Mouse (Mus musculus) erythroid progenitor cell, adult 5-6 weeks (primary cell): Measurements from ENCODE around the gene Gm3239. TPM values are rescaled to one million over a fixed set of nuclear protein-coding genes. Genes with fewer than 3 reads are reported as not detected.
"Not testable (repeated sequence)": the region's sequence is repeated elsewhere in the genome, so short reads cannot be mapped to it uniquely, and the experiment has no call there.

Experiments
- ATAC-seq: replicated peaks from 2 replicates; pipeline ENCODE4 v1.8.0; 2016; ENCODE audit warnings: moderate number of reproducible peaks, mild to moderate bottlenecking, moderate TSS enrichment, inconsistent platforms; ENCODE audit not compliant: poor library complexity, low FRiP score, severe bottlenecking
- total RNA-seq, 2 experiments: library from RNA; stranded (forward) in 1 of 2; stranded (reverse) in 1 of 2; fragments of 150-400 nt in 1 of 2; fragments of 186-747, 209-891 nt in 1 of 2; gene quantifications; 2 replicates each; pipeline versions ENCODE4 v1.2.3 to v1.2.4; 2015 to 2017; ENCODE audit warnings: low replicate concordance in 2 of 2

Gene Gm3239
- total RNA-seq (2015; ENCODE audit: low replicate concordance) (not detected in 2 replicates), total RNA-seq (2017; ENCODE audit: low replicate concordance) (not detected in 2 replicates)

DNA sequence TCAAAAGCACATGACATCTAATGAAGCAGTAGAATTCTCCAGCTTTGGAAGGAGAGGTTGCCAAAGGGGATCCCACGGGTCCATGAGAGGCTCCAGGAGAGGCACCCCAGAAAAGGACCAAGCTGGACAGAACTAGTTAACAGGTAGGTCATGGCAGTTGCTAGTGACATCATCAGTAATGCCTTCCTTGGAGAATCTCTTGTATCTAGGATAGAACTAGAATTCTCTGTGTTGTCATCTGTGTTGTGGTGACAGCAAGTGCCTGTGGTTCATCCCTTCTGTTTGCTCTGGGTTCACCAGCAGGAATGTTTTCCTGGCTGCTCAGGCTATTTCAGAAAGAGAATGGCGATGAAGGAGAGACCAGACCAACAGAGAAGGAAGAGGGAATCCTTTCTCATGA is at the start of gene Gm3239:
TSS of gene Gm3239 (plus strand) at position 301 of the 400 bp plus-strand sequence.
- ATAC-seq, result not testable (repeated sequence)

DNA sequence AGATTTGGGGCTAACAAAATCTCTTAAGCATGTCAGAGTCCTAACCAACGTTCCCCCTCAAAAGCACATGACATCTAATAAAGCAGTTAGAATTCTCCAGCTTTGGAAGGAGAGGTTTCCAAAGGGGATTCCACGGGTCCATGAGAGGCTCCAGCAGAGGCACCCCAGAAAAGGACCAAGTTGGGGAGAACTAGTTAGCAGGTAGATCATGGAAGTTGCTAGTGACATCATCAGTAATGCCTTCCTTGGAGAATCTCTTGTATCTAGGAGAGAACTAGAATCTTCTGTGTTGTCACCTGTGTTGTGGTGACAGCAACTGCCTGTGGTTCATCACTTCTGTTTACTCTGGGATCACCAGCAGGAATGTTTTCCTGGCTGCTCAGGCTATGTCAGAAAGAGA is 31.9 kb upstream of the Gm3239 start, which contains the start of gene Gm8159:
TSS of gene Gm8159 (plus strand) at position 301 of the 400 bp plus-strand sequence.
- not testable (repeated sequence) for ATAC-seq

DNA sequence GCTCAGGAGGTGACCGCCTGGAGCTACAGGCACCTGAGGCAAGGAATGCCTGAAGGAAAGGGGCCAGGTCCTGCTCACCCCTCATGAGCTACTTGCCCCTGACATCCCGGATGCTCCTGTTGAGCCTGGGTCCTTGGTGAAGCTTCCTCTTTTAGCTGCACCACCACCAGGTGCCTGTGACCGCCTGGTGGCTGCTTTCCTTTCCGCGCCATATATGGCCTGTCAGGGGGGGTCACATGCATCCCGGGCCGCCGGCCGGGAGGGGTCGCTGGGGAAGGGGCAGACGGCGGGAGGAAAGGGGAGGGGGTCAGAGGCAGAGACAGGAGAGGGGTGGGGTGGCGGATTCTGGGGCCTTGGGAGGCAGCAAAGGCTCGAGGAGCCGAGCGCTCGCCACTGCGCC is 14.7 kb upstream of the Gm3239 start:
- not testable (repeated sequence) for ATAC-seq

DNA sequence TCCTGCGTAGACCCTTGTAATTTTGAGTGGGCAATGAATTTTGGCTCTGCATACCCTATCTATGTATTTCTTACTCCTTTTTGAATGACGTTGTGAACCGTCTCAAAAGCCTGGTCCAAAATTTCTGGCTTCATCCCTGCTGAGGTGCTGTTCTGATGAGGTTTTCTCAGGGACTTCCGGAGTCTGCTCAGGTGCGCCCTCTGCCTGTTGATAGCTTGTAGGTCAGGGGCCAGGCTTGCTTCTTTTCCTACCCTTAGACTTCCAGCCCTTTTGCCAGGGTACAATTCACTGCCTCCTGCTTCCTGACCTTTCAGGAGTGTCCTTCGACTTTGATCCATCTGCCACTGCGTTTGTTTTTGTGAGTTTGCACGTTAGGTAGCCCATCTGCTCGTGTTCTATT is 13.7 kb upstream of the Gm3239 start:
- not testable (repeated sequence) for ATAC-seq

DNA sequence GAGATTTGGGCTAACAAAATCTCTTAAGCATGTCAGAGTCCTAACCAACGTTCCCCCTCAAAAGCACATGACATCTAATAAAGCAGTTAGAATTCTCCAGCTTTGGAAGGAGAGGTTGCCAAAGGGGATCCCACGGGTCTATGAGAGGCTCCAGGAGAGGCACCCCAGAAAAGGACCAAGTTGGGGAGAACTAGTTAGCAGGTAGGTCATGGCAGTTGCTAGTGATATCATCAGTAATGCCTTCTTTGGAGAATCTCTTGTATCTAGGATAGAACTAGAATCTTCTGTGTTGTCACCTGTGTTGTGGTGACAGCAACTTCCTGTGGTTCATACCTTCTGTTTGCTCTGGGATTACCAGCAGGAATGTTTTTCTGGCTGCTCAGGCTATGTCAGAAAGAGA is 44.9 kb downstream of the Gm3239 start, which contains the start of gene Gm7876:
TSS of gene Gm7876 (plus strand) at position 301 of the 400 bp plus-strand sequence.
- not testable (repeated sequence) for ATAC-seq

Other genes starting within 250 kb of the Gm3239 start
- gene Gm3164, start 248.7 kb upstream of the Gm3239 start, total RNA-seq (2015; ENCODE audit: low replicate concordance), result not detected in 2 replicates
- not detected in 2 replicates for gene Gm3164, start 248.7 kb upstream of the Gm3239 start, total RNA-seq (2017; ENCODE audit: low replicate concordance)
- not detected in 2 replicates for gene Gm3173, start 233.2 kb upstream of the Gm3239 start, total RNA-seq (2015; ENCODE audit: low replicate concordance)
- gene Gm3173, start 233.2 kb upstream of the Gm3239 start, total RNA-seq (2017; ENCODE audit: low replicate concordance), result not detected in 2 replicates
- not detected in 2 replicates for gene Gm3182, start 182.4 kb upstream of the Gm3239 start, total RNA-seq (2015; ENCODE audit: low replicate concordance)
- gene Gm3182, start 182.4 kb upstream of the Gm3239 start, total RNA-seq (2017; ENCODE audit: low replicate concordance), result not detected in 2 replicates
- gene Gm3047, start 108.8 kb upstream of the Gm3239 start, total RNA-seq (2015; ENCODE audit: low replicate concordance), result not detected in 2 replicates
- not detected in 2 replicates for gene Gm3047, start 108.8 kb upstream of the Gm3239 start, total RNA-seq (2017; ENCODE audit: low replicate concordance)
- gene Gm8159, start 31.8 kb upstream of the Gm3239 start, total RNA-seq (2015; ENCODE audit: low replicate concordance), result not detected in 2 replicates
- not detected in 2 replicates for gene Gm8159, start 31.8 kb upstream of the Gm3239 start, total RNA-seq (2017; ENCODE audit: low replicate concordance)
- gene Gm7876, start 45.0 kb downstream of the Gm3239 start, total RNA-seq (2015; ENCODE audit: low replicate concordance), result not detected in 2 replicates
- gene Gm7876, start 45.0 kb downstream of the Gm3239 start, total RNA-seq (2017; ENCODE audit: low replicate concordance), result not detected in 2 replicates
- not detected in 2 replicates for gene Gm3252, start 62.6 kb downstream of the Gm3239 start, total RNA-seq (2015; ENCODE audit: low replicate concordance)
- not detected in 2 replicates for gene Gm3252, start 62.6 kb downstream of the Gm3239 start, total RNA-seq (2017; ENCODE audit: low replicate concordance)
- gene Gm9602, start 112.1 kb downstream of the Gm3239 start, total RNA-seq (2015; ENCODE audit: low replicate concordance), result not detected in 2 replicates
- not detected in 2 replicates for gene Gm9602, start 112.1 kb downstream of the Gm3239 start, total RNA-seq (2017; ENCODE audit: low replicate concordance)
- not detected in 2 replicates for gene Gm3269, start 173.9 kb downstream of the Gm3239 start, total RNA-seq (2015; ENCODE audit: low replicate concordance)
- not detected in 2 replicates for gene Gm3269, start 173.9 kb downstream of the Gm3239 start, total RNA-seq (2017; ENCODE audit: low replicate concordance)
- not detected in 2 replicates for gene Gm3264, start 191.4 kb downstream of the Gm3239 start, total RNA-seq (2015; ENCODE audit: low replicate concordance)
- gene Gm3264, start 191.4 kb downstream of the Gm3239 start, total RNA-seq (2017; ENCODE audit: low replicate concordance), result not detected in 2 replicates
- gene Gm3278, start 228.2 kb downstream of the Gm3239 start, total RNA-seq (2015; ENCODE audit: low replicate concordance), result not detected in 2 replicates
- gene Gm3278, start 228.2 kb downstream of the Gm3239 start, total RNA-seq (2017; ENCODE audit: low replicate concordance), result not detected in 2 replicates